Mouse (Mus musculus): ENCODE data around the gene Id1. TPM values are rescaled to one million over a fixed set of nuclear protein-coding genes. Genes with fewer than 3 reads are reported as not detected.

Id1 gene
- polyA plus RNA-seq, 1 experiment from 2014 or later: 30.6 TPM

- Histone ChIP-seq H3K4me3 (no peak overlapping the region), H3K4me1 (peaks cover 31% of the 10 kb centered on the region)
Measured at GRCm38 (mm10) chr2:152703596-152704255, 32.3 kb upstream of the Id1 start.

DNA sequence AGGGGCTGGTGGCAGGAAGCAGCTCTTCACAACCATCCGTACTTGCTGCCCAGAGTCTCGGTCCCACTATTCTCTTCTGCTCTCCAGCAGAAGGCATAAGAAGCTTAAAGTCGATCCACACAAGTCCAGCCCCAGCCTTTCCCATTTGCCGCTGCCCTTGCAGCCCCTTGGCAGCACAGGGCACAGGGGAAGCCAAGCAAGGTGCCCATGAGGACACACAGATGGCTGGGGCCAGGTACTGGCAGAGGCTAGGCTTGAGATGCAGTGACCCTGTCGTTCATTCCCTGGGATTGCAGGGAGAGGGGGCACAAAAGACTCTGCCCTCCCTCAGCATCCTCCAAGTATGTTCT is 31.8 kb upstream of the Id1 start:
- H3K4me1 ChIP-seq: peaks cover 31% of the 10 kb centered on the region
- H3K9ac ChIP-seq: no peak overlapping the region
- 0 out of 2 replicates have a peak, but pooled peaks cover 4% of the 10 kb centered on the region for H3K9me3 ChIP-seq (replicated peaks)
- no peak overlapping the region for H3K4me3 ChIP-seq
- 87% methylated on average over 5 of the region's 5 CpGs for WGBS (ENCODE audit: insufficient replicate concordance)
- H3K27ac ChIP-seq: no peak overlapping the region
- no peaks in the 10 kb centered on the region for H3K27me3 ChIP-seq (replicated peaks)
- H3K4me2 ChIP-seq: no peak overlapping the region
- peaks cover 84% of the 10 kb centered on the region for H3K36me3 ChIP-seq
- ATAC-seq: no peak

More at GRCm38 (mm10) chr2:152703596-152704255, 32.3 kb upstream of the Id1 start:
- Histone ChIP-seq H3K9ac (no peak overlapping the region), H3K4me2 (no peak overlapping the region), H3K9me3 (replicated peaks) (0 out of 2 replicates have a peak, but pooled peaks cover 4% of the 10 kb centered on the region), H3K36me3 (peaks cover 89% of the 10 kb centered on the region), H3K27ac (no peak overlapping the region), H3K27me3 (replicated peaks) (no peaks in the 10 kb centered on the region)
- 90% methylated on average over 21 of the region's 21 CpGs for WGBS (ENCODE audit: insufficient replicate concordance)
- no peak for ATAC-seq

GRCm38 (mm10) chr2:152704811-152705370 is 31.2 kb upstream of the Id1 start:
- H3K9me3 ChIP-seq (replicated peaks): 0 out of 2 replicates have a peak, but pooled peaks cover 4% of the 10 kb centered on the region
- H3K27me3 ChIP-seq (replicated peaks): no peaks in the 10 kb centered on the region
- H3K4me1 ChIP-seq: peaks cover 31% of the 10 kb centered on the region
- no peak overlapping the region for H3K4me2 ChIP-seq
- no peak for ATAC-seq
- WGBS (ENCODE audit: insufficient replicate concordance): 87% methylated on average over 14 of the region's 14 CpGs
- H3K36me3 ChIP-seq: peaks cover 77% of the 10 kb centered on the region
- H3K9ac ChIP-seq: no peak overlapping the region
- no peak overlapping the region for H3K4me3 ChIP-seq
- no peak overlapping the region for H3K27ac ChIP-seq

GRCm38 (mm10) chr2:152705993-152706571 is 30.0 kb upstream of the Id1 start:
- ATAC-seq: no peak
- no peaks in the 10 kb centered on the region for H3K27me3 ChIP-seq (replicated peaks)
- no peak overlapping the region for H3K4me3 ChIP-seq
- H3K4me2 ChIP-seq: no peak overlapping the region
- 0 out of 2 replicates have a peak, but pooled peaks cover 3% of the 10 kb centered on the region for H3K9me3 ChIP-seq (replicated peaks)
- peaks cover 33% of the 10 kb centered on the region for H3K4me1 ChIP-seq
- 83% methylated on average over 22 of the region's 22 CpGs for WGBS (ENCODE audit: insufficient replicate concordance)
- peak overlapping the region; percentile 28 for H3K27ac ChIP-seq
- H3K9ac ChIP-seq: no peak overlapping the region
- H3K36me3 ChIP-seq: peaks cover 65% of the 10 kb centered on the region

GRCm38 (mm10) chr2:152707186-152707585 is 28.9 kb upstream of the Id1 start:
- Histone ChIP-seq H3K4me3 (peak overlapping the region; percentile 49), H3K36me3 (peaks cover 54% of the 10 kb centered on the region)

GRCm38 (mm10) chr2:152707627-152708026 is 28.4 kb upstream of the Id1 start:
- peak overlapping the region; percentile 72 for H3K4me2 ChIP-seq
- peak overlapping the region; percentile 72 for H3K27ac ChIP-seq
- no peaks in the 10 kb centered on the region for H3K9me3 ChIP-seq (replicated peaks)
- peak overlapping the region; percentile 53 for H3K9ac ChIP-seq
- peak; percentile 77 for ATAC-seq
- H3K4me3 ChIP-seq: peak overlapping the region; percentile 49
- H3K4me1 ChIP-seq: peaks cover 38% of the 10 kb centered on the region
- WGBS (ENCODE audit: insufficient replicate concordance): 31% methylated on average over 31 of the region's 31 CpGs
- peaks cover 50% of the 10 kb centered on the region for H3K36me3 ChIP-seq
- no peaks in the 10 kb centered on the region for H3K27me3 ChIP-seq (replicated peaks)

More at GRCm38 (mm10) chr2:152707186-152707585, 28.9 kb upstream of the Id1 start:
- Histone ChIP-seq H3K27ac (peak overlapping the region; percentile 72), H3K9ac (peak overlapping the region; percentile 53), H3K9me3 (replicated peaks) (no peaks in the 10 kb centered on the region), H3K4me1 (peaks cover 35% of the 10 kb centered on the region), H3K4me2 (peak overlapping the region; percentile 72), H3K27me3 (replicated peaks) (no peaks in the 10 kb centered on the region)
- no peak for ATAC-seq
- WGBS (ENCODE audit: insufficient replicate concordance): 44% methylated on average over 7 of the region's 7 CpGs

DNA sequence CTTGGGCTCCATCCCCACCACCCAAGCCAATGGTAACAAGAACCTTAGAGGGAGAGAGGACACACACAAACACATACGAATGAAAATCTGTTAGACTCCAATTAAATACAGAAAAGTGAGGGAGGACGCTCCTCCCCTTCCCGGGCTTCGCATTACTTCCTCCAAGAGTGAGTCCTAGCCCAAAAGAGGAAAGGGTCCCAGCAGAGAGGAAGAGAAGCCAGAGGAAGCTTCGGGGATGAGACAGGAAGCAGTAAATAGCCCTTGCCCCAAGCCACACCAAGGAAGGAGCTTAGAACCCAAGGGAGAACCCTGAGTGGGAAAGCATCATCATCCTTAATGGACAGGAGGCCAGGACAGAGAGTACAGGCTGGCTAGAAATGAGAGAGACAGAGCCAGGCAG is 27.0 kb upstream of the Id1 start:
- ATAC-seq: no peak
- Histone ChIP-seq H3K9me3 (replicated peaks) (no peaks in the 10 kb centered on the region), H3K4me1 (peaks cover 38% of the 10 kb centered on the region), H3K9ac (no peak overlapping the region), H3K27me3 (replicated peaks) (no peaks in the 10 kb centered on the region), H3K4me3 (no peak overlapping the region), H3K36me3 (peaks cover 35% of the 10 kb centered on the region), H3K27ac (no peak overlapping the region), H3K4me2 (no peak overlapping the region)
- 38% methylated on average over 5 of the region's 5 CpGs for WGBS (ENCODE audit: insufficient replicate concordance)

DNA sequence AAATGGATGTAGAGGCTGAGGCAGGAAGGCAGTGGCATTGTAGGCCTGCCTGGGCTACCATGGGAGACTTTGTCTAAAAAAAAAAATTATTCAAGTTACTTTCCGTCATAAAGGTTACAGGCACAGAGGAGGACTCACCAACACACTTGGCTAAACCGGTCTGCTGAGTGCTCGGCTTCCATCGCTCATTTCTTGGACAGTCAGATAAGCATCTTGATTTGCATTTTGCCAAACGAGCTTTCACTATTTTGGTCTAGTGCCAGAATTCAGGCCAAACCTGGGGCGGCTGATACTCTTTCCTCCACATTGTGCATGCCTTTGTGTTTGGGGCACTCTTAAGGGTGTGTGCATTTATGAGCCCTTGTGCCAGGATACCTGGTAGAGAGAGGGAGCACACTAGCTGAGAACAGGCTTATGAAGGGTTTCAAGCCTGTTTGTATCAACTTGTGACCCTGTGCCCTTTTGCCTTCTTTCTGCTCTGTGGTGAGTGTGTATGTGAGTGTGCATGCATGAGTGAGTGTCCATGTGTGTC is 19.7 kb upstream of the Id1 start:
- no peak for ATAC-seq
- Histone ChIP-seq H3K9ac (no peak overlapping the region), H3K9me3 (replicated peaks) (no peaks in the 10 kb centered on the region), H3K36me3 (no peaks in the 10 kb centered on the region), H3K4me2 (no peak overlapping the region), H3K4me1 (0 out of 2 replicates have a peak, but pooled peaks cover 4% of the 10 kb centered on the region), H3K27ac (no peak overlapping the region), H3K4me3 (no peak overlapping the region), H3K27me3 (replicated peaks) (no peaks in the 10 kb centered on the region)
- 60% methylated on average over 6 of the region's 6 CpGs for WGBS (ENCODE audit: insufficient replicate concordance)

GRCm38 (mm10) chr2:152717652-152718051 is 18.4 kb upstream of the Id1 start:
- no peaks in the 10 kb centered on the region for H3K4me1 ChIP-seq
- no peaks in the 10 kb centered on the region for H3K9me3 ChIP-seq (replicated peaks)
- ATAC-seq: no peak
- H3K27me3 ChIP-seq (replicated peaks): peaks cover 10% of the 10 kb centered on the region
- H3K9ac ChIP-seq: no peak overlapping the region
- WGBS (ENCODE audit: insufficient replicate concordance): 68% methylated on average over 11 of the region's 11 CpGs
- no peak overlapping the region for H3K27ac ChIP-seq
- no peak overlapping the region for H3K4me2 ChIP-seq
- H3K36me3 ChIP-seq: no peaks in the 10 kb centered on the region
- no peak overlapping the region for H3K4me3 ChIP-seq

GRCm38 (mm10) chr2:152718076-152718475 is 18.0 kb upstream of the Id1 start:
- peaks cover 14% of the 10 kb centered on the region for H3K27me3 ChIP-seq (replicated peaks)
- H3K4me3 ChIP-seq: no peak overlapping the region
- H3K4me2 ChIP-seq: no peak overlapping the region
- ATAC-seq: no peak
- no peaks in the 10 kb centered on the region for H3K4me1 ChIP-seq
- H3K27ac ChIP-seq: no peak overlapping the region
- no peak overlapping the region for H3K9ac ChIP-seq
- no peaks in the 10 kb centered on the region for H3K9me3 ChIP-seq (replicated peaks)
- WGBS (ENCODE audit: insufficient replicate concordance): 63% methylated on average over 6 of the region's 6 CpGs
- no peaks in the 10 kb centered on the region for H3K36me3 ChIP-seq

- 8% methylated on average over 37 of the region's 37 CpGs for WGBS (ENCODE audit: insufficient replicate concordance)
- H3K27me3 ChIP-seq (replicated peaks): peaks cover 47% of the 10 kb centered on the region
- peak overlapping the region; percentile 37 for H3K4me3 ChIP-seq
- H3K9me3 ChIP-seq (replicated peaks): no peaks in the 10 kb centered on the region
- peak overlapping the region; percentile 54 for H3K9ac ChIP-seq
- peak overlapping the region; percentile 61 for H3K4me2 ChIP-seq
- no peak overlapping the region for H3K27ac ChIP-seq
- H3K4me1 ChIP-seq: peaks cover 29% of the 10 kb centered on the region
- H3K36me3 ChIP-seq: no peaks in the 10 kb centered on the region
- ATAC-seq: no peak
Measured at GRCm38 (mm10) chr2:152723651-152724331, 12.3 kb upstream of the Id1 start.

- H3K4me2 ChIP-seq: peak overlapping the region; percentile 61
- no peaks in the 10 kb centered on the region for H3K9me3 ChIP-seq (replicated peaks)
- ATAC-seq: no peak
- H3K9ac ChIP-seq: no peak overlapping the region
- no peak overlapping the region for H3K27ac ChIP-seq
- peak overlapping the region; percentile 37 for H3K4me3 ChIP-seq
- 50% methylated on average over 3 of the region's 3 CpGs for WGBS (ENCODE audit: insufficient replicate concordance)
- H3K36me3 ChIP-seq: no peaks in the 10 kb centered on the region
- H3K4me1 ChIP-seq: peaks cover 34% of the 10 kb centered on the region
- H3K27me3 ChIP-seq (replicated peaks): peaks cover 47% of the 10 kb centered on the region
Measured at GRCm38 (mm10) chr2:152724332-152724723, 11.7 kb upstream of the Id1 start.

Measured in liver, embryonic 12.5 days (tissue).